Mouse (Mus musculus): Measurements from ENCODE around the gene Mtrex.

Mtrex gene

GRCm38 (mm10) chr13:112927287-112928001 is at the start of gene Mtrex, which contains the start of gene Dhx29:
TSS of gene Mtrex (minus strand) at chr13:112927398.
TSS of gene Dhx29 (plus strand) at chr13:112927454.
- DNase-seq: peak; percentile 100

DNA sequence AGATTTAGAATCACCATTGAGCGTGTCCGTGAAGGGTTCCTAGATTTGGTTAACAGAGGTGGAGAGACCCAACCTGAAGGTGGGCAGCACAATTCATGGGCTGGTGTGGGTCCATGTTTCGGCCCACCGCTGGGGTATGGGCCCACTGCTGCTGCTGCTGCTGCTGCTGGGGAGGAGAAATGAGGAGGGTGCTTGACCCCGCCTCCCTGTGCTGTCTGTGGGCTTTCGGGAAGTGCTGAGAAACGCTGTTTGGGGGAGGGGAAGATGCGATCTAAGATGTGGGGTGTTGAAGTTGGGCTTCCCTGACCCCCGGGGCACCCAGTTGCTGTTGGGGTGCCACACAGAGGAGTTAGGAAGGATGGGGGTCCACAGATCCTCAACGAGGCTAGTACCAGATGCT is 49.5 kb upstream of the Mtrex start:
- DNase-seq: no peak

DNA sequence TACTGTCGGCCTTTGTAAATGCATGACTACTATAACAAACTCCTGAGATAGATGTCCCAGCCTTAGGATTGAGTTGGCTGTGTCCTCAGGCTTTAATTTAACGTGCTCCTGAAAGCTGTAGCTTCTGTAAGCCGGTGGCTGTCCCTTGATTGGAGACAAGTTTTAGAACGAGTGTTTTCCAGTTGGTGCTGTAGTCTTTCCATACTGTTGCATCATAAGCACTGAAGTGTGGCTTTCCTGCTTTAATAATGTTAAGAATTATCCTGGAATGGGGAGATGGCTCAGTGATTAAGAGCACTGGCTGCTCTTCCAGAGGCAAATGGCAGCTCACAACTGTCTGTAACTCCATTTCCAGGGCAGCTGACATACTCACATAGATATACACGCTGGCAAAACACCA is 40.1 kb upstream of the Mtrex start:
- no peak for DNase-seq

DNA sequence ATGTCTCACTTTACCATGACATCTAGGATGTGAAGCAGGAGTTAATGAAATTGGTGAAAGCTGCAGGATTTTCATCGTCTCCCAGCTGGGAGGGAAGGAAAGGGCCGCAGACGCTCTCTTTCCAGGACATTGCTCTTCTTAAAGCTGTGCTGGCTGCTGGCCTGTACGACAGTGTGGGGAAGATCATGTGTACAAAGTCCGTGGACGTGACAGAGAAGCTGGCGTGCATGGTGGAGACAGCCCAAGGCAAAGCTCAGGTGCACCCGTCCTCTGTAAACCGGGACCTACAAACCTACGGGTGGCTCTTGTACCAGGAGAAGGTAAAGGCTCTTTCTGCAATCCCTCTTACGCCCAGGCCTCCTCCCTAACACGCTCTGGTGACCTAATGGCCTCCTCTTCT is 37.2 kb upstream of the Mtrex start:
- no peak for DNase-seq

DNA sequence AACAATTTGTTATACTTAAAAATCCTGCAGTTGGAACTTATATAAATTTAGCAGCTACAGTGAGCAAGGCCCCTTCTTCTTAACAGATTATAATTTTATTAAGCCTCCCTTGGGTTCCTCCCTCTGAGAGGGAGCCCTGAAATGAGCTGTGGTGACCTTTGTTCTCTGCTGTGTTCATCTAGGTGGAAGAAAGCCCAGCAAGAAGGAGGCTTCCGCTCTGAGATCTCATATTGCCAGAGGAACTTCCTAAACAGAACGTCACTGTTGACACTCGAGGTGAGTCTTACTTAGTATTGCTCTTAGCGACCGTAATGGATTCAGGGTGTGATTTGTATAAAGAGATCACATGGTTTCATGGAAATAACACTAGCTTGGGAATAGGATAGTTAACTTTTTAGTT is 35.9 kb upstream of the Mtrex start:
- DNase-seq: no peak

GRCm38 (mm10) chr13:112954067-112954466 is 26.9 kb upstream of the Mtrex start:
- DNase-seq: no peak

DNA sequence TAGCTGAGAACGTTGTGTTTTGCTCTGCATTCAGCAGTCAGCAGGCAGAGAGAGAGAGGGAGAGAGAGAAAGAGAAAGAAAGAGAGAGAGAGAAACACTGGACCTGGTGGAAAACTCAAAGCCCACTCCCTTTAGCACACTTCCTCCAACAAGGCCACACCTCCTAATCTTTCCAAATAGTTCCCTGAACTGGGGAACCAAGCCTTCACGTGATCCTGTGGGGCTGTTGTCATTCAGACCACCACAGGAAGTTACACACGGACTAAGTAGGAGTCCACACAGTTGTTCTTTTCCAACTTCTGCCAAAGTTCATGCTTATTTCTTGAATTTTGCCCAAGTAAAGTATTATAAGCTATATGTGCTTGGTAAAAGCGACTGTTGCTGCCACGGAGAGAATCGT is 18.7 kb upstream of the Mtrex start:
- no peak for DNase-seq

DNA sequence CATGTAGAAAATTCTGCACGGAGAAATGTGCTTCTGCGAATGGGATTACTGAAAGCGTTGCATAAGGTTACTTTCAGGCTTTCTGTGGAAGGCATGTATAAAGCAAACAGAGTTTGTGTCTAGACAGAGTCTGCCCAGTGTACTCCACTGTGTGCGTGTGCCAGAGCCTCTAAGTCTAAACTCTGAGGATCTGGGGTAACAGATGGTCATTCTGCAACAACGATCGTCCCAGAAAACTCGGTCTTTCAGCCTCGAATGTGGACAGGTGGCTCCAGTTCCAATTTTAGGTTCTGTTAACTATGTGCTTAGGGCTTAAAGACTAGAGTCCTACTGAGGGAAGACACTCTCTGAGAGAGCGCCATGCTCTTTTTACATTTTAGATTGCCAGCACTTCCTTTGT is 18.1 kb upstream of the Mtrex start:
- DNase-seq: no peak

GRCm38 (mm10) chr13:112941879-112942330 is 14.7 kb upstream of the Mtrex start:
- no peak for DNase-seq

DNA sequence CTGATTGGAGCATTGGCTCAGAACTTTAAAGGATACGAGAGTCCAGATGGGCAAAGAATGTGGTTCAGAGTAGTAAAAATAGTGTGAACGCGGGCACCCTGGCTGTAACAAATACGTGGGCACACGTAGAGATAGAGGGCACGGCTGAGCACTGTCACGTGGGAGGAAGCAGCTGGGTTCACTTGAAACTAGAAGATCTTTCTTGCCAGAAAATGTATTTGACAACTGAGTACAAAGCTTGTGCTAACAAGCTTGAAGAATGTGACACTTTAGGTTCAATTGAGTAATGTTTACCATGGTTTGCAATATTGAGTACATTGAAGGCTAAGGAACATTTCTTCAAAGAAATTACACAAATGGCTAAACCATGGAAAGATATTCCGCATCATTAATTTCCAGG is 10.9 kb upstream of the Mtrex start:
- no peak for DNase-seq

DNA sequence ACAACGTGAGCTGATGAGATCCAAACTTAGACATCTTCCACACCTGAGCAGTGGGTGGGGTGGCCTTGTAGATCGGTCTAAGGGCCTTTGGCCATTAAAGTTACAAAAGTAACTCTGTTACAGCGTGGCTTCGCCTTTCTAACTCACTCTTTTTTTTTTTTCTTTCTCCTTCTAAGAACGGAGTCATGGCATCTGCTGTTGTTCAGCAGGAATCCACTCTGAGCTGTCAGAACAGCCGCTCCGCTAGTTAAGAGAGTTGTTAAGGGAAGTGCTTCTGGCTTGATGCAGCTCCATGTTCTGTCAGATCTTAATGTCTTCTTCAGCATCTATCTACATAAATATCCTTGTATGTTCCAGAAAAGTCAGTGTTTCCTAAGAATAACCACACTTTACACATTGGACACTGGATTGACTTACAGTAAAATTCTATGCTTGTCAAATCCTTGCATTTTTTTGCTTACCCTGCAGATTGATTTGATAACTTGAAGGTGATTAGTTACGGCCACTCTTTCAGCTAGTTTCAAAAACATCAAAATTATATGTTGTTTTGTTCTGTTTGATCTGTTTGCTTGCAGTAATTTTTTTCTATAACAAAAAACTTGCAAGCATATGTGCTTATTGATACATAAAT is 955 bp upstream of the Mtrex start:
- no peak for DNase-seq

GRCm38 (mm10) chr13:112926796-112927195 is 402 bp downstream of the Mtrex start:
- DNase-seq: peak in 1 of 2 experiments; percentile 31

DNA sequence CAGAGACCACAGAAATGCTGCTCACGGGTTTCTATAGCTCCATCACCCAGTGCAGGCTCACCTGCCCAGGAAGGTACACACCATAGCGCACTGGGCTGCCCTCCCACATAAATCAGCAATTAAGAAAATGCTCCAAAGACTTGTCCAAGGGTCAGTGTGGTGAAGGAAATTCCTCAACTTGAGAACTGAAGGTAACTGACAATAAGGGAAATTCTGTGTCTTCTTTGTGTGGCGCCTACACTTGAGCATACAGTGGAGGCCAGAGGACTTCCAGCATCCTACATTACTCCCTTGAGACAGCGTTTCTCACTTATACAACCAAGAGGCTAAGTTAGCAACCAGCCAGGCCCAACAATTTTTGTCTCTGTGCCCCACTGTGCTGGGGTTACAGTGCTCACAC is 1.2 kb downstream of the Mtrex start:
- no peak for DNase-seq

GRCm38 (mm10) chr13:112925266-112925665 is 1.9 kb downstream of the Mtrex start:
- DNase-seq: no peak

- DNase-seq: no peak
These were observed 6.3 kb downstream of the Mtrex start for GRCm38 (mm10) chr13:112920906-112921305.

- DNase-seq: no peak
These were observed 7.9 kb downstream of the Mtrex start for GRCm38 (mm10) chr13:112919141-112919865.

GRCm38 (mm10) chr13:112910434-112910833 is 16.8 kb downstream of the Mtrex start:
- no peak for DNase-seq

GRCm38 (mm10) chr13:112909663-112910062 is 17.5 kb downstream of the Mtrex start:
- DNase-seq: peak; percentile 12 to 27

GRCm38 (mm10) chr13:112902176-112902575 is 25.0 kb downstream of the Mtrex start:
- no peak for DNase-seq

DNA sequence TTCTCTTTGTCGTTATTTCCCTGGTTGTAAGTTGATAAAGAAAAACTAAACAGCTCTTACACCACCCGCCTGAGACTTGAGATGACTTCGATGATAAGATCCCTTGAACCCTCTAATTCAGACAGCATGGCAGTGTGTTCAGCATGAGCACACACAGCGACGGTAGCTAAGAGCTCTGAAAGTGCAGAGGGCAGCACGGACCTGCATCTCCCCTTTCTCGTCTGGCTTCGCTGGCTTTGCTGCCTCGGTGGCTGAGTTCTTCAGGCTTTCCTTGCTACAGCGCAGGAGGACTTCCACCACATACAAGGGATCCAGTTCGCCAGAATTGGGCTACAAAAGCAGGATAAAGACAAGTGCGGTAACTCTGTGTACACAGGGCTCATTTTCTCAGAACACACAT is 40.0 kb downstream of the Mtrex start:
- no peak for DNase-seq

GRCm38 (mm10) chr13:112871500-112872266 is 55.5 kb downstream of the Mtrex start:
- DNase-seq: no peak

DNA sequence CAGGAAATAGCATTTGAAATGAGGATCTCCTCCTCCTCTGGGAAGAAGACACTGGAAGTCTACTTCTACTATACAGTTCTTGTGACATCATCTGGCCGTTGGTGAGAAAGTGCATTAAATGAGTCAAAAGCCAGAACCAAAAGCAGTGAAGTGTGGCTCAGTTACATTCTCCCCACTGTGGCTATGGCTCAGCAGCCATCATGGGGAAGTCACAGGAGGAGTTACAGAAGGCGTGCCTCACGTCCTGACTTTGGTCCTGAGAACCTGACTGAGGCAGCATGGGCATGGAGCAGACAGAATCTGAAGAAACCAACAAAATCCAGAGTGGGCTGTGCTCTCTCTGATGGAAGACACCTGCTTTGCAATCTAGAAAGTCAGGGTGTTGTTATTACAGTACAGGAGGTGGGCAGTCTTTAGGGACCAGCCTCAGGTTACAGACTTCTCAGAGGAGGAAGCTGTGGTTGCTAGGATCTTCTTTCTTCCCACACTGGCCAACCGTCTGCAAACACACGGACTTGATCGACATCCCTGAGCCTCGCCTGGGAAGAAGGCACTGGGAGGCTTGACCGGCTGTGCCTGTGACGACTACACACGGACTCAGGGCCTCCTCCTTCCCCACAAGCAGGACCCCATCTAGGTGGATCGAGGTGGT is 57.0 kb downstream of the Mtrex start:
- DNase-seq: no peak

- DNase-seq: no peak
These were observed 59.8 kb downstream of the Mtrex start for GRCm38 (mm10) chr13:112867381-112867780.

Data from cerebellum, postnatal 36 days (tissue).